Mouse (Mus musculus): ENCODE data around the gene Plcd3. TPM values are rescaled to one million over a fixed set of nuclear protein-coding genes. Genes with fewer than 3 reads are reported as not detected.

Plcd3 gene
- total and polyA plus RNA-seq, 2 experiments from 2014 or later = 16.3 to 38.9 TPM

DNA sequence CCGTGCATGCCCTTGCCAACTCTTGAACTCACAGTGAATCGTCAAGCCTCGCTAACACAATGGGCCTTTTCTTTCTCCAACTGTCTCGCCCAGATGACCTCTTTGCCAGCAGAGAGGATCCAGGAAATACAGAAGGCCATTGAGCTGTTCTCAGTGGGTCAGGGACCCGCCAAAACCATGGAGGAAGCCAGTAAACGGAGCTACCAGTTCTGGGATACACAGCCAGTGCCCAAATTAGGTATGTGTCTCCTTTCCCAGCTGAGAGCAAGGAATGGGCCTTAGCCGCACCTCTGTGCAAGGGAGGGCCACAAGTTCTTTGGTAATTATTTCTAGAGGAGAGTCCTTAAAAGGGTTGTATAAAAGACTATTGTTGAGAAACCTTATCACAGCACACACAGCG is 55.2 kb downstream of the Plcd3 start:
- no peaks in the 10 kb centered on the region for H3K9me3 ChIP-seq (replicated peaks; ENCODE audit: control insufficient read depth, low read length)
- H3K9ac ChIP-seq (replicated peaks; ENCODE audit: low read depth, low read length) = no peak overlapping the region
- no peak for TF ChIP-seq CTCF (IDR thresholded peaks at IDR 0.05; ENCODE audit: low read depth)
- TF ChIP-seq EP300 (IDR thresholded peaks at IDR 0.05; ENCODE audit: low read depth) = no peak

DNA sequence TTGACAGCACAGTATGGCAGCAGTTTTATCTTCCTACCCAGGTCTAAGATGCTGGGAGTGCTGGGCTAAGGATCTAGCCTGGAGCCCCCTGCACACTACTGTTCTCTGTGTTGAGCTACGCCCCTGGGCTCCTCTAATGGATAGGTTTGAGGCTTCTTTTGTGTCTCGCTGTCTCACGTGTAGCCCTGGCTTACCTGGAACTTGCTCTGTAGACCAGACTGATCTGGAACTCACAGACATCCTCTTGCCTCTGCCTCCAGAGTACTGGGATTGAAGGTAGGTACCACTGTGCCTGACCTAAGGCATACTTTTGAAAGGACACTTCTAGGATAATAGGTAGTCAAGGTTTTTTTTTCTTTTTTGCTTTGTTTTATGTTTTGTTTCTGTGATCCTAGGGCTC is 57.5 kb downstream of the Plcd3 start:
- peaks cover 52% of the 10 kb centered on the region for H3K36me3 ChIP-seq (replicated peaks; ENCODE audit: control insufficient read depth, insufficient read depth, low read length)
- no peak for DNase-seq (ENCODE audit: low spot score)
- H3K27me3 ChIP-seq (ENCODE audit: control insufficient read depth, insufficient read depth, low read length) = no peaks in the 10 kb centered on the region
- no peak overlapping the region for H3K4me3 ChIP-seq (ENCODE audit: low read depth, low read length)
- no peak for TF ChIP-seq CTCF (IDR thresholded peaks at IDR 0.05; ENCODE audit: low read depth)
- no peak for TF ChIP-seq EP300 (IDR thresholded peaks at IDR 0.05; ENCODE audit: low read depth)
- H3K9me3 ChIP-seq (replicated peaks; ENCODE audit: control insufficient read depth, low read length) = no peaks in the 10 kb centered on the region
- no peak for ATAC-seq (ENCODE audit: insufficient read depth, low read depth)
- no peak overlapping the region for H3K9ac ChIP-seq (replicated peaks; ENCODE audit: low read depth, low read length)
- H3K4me2 ChIP-seq (ENCODE audit: low read depth, low read length) = no peak overlapping the region
- no peak overlapping the region for H3K27ac ChIP-seq (ENCODE audit: low read depth)
- WGBS = 99% methylated on average over 3 of the region's 3 CpGs
- no peaks in the 10 kb centered on the region for H3K4me1 ChIP-seq (ENCODE audit: control insufficient read depth, insufficient read depth)

More for the DNA sequence above, 55.2 kb downstream of the Plcd3 start:
- ATAC-seq (ENCODE audit: insufficient read depth, low read depth) (no peak), DNase-seq (ENCODE audit: low spot score) (no peak)
- Histone ChIP-seq H3K4me1 (ENCODE audit: control insufficient read depth, insufficient read depth) (peaks cover under 1% of the 10 kb centered on the region; the same call in 1 of the 2 replicates), H3K27ac (ENCODE audit: low read depth) (no peak overlapping the region), H3K27me3 (ENCODE audit: control insufficient read depth, insufficient read depth, low read length) (no peaks in the 10 kb centered on the region), H3K4me2 (ENCODE audit: low read depth, low read length) (no peak overlapping the region), H3K36me3 (replicated peaks; ENCODE audit: control insufficient read depth, insufficient read depth, low read length) (peaks cover 60% of the 10 kb centered on the region), H3K4me3 (ENCODE audit: low read depth, low read length) (no peak overlapping the region)
- 69% methylated on average over 8 of the region's 8 CpGs for whole genome bisulfite sequencing

DNA sequence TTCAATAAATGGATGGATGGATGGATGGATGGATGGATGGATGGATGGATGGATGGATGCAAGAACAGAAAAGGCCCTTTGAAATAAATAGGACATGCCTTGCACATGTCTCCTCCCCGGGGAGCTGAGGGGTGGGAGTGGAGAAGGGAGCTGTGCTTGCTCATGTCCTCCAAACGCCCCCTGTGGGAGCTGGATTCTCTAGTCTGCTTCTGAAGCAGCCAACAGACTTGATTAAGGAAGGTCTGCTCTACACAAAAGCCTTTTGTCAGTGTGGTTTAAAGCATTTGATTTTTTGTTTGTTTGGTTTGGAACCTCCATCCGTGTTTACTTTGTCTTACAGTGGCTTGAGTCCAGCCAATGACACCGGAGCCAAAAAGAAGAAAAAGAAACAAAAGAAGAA is 58.6 kb downstream of the Plcd3 start:
- Histone ChIP-seq H3K4me2 (ENCODE audit: low read depth, low read length) (no peak overlapping the region), H3K4me3 (ENCODE audit: low read depth, low read length) (no peak overlapping the region), H3K4me1 (ENCODE audit: control insufficient read depth, insufficient read depth) (no peaks in the 10 kb centered on the region), H3K27ac (ENCODE audit: low read depth) (no peak overlapping the region), H3K36me3 (replicated peaks; ENCODE audit: control insufficient read depth, insufficient read depth, low read length) (peaks cover 53% of the 10 kb centered on the region), H3K27me3 (ENCODE audit: control insufficient read depth, insufficient read depth, low read length) (no peaks in the 10 kb centered on the region), H3K9ac (replicated peaks; ENCODE audit: low read depth, low read length) (no peak overlapping the region), H3K9me3 (replicated peaks; ENCODE audit: control insufficient read depth, low read length) (no peaks in the 10 kb centered on the region)
- DNase-seq (ENCODE audit: low spot score) = no peak
- 66% methylated on average over 4 of the region's 4 CpGs for WGBS
- no peak for TF ChIP-seq CTCF (IDR thresholded peaks at IDR 0.05; ENCODE audit: low read depth)
- TF ChIP-seq EP300 (IDR thresholded peaks at IDR 0.05; ENCODE audit: low read depth) = no peak
- ATAC-seq (ENCODE audit: insufficient read depth, low read depth) = no peak

DNA sequence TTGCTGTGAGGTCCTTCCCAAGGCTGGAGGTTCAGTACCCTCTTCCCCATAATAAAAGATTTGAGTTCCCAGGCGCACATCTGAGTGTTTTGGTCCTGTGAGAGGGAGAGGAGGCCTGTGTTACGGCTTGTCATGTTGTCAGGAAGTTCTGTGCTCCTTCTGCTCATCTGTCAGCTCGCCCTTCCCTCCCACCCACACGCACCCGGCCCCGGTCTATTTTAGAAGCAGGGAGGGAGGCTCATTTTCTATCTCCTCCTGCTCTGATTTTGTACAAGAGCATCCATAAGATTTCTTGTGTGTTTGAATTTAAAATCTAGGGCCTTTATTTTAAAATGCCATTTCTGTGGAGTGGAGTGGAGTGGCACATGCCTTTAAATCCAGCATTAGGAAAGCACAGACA is 63.4 kb downstream of the Plcd3 start:
- TF ChIP-seq CTCF (IDR thresholded peaks at IDR 0.05; ENCODE audit: low read depth) = no peak
- TF ChIP-seq EP300 (IDR thresholded peaks at IDR 0.05; ENCODE audit: low read depth) = no peak
- 28% methylated on average over 6 of the region's 6 CpGs for WGBS

DNA sequence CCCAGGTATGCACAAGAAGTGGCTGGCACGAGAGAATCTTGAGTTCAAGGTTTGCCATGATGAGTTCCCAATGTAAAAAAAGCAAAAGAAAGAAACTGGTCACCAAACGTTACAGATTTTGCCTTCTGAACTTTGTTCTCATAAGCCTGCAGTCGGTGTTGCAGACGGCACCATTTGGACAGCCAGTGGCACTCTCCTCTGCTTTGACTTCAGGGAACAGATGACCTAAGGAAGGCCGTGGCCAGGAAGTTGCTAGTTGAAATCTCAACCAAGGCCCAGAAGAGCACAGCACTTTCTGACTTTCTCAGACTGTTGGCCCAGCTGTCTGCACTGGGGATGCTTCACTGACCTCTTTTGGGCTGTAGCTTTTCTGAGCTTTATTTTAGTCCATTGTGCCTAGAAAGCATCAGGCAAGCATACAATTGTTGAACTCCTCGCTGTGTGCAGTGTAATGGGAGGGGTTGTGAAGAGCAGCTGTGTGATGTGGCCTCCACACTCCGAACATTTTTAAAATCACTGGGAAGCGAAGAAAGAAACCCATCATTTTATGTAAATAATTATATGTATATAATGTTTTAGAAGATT is 64.5 kb downstream of the Plcd3 start:
- H3K9me3 ChIP-seq (replicated peaks; ENCODE audit: control insufficient read depth, low read length) = no peaks in the 10 kb centered on the region
- no peaks in the 10 kb centered on the region for H3K4me1 ChIP-seq (ENCODE audit: control insufficient read depth, insufficient read depth)
- no peak overlapping the region for H3K4me3 ChIP-seq (ENCODE audit: low read depth, low read length)
- no peak overlapping the region for H3K27ac ChIP-seq (ENCODE audit: low read depth)
- ATAC-seq (ENCODE audit: insufficient read depth, low read depth) (no peak), DNase-seq (ENCODE audit: low spot score) (no peak)
- TF ChIP-seq CTCF (IDR thresholded peaks at IDR 0.05; ENCODE audit: low read depth) = no peak
- no peak for TF ChIP-seq EP300 (IDR thresholded peaks at IDR 0.05; ENCODE audit: low read depth)
- no peaks in the 10 kb centered on the region for H3K27me3 ChIP-seq (ENCODE audit: control insufficient read depth, insufficient read depth, low read length)
- 78% methylated on average over 8 of the region's 8 CpGs for WGBS
- peaks cover 21% of the 10 kb centered on the region; the same call in 1 of the 2 replicates for H3K36me3 ChIP-seq (replicated peaks; ENCODE audit: control insufficient read depth, insufficient read depth, low read length)
- H3K4me2 ChIP-seq (ENCODE audit: low read depth, low read length) = no peak overlapping the region
- no peak overlapping the region for H3K9ac ChIP-seq (replicated peaks; ENCODE audit: low read depth, low read length)

More for the DNA sequence above, 63.4 kb downstream of the Plcd3 start:
- ATAC-seq (ENCODE audit: insufficient read depth, low read depth) = no peak
- Histone ChIP-seq H3K27me3 (ENCODE audit: control insufficient read depth, insufficient read depth, low read length) (no peaks in the 10 kb centered on the region), H3K36me3 (replicated peaks; ENCODE audit: control insufficient read depth, insufficient read depth, low read length) (peaks cover 22% of the 10 kb centered on the region), H3K4me3 (ENCODE audit: low read depth, low read length) (no peak overlapping the region), H3K9me3 (replicated peaks; ENCODE audit: control insufficient read depth, low read length) (no peaks in the 10 kb centered on the region), H3K27ac (ENCODE audit: low read depth) (no peak overlapping the region), H3K4me2 (ENCODE audit: low read depth, low read length) (no peak overlapping the region), H3K9ac (replicated peaks; ENCODE audit: low read depth, low read length) (no peak overlapping the region), H3K4me1 (ENCODE audit: control insufficient read depth, insufficient read depth) (no peaks in the 10 kb centered on the region)
- no peak for DNase-seq (ENCODE audit: low spot score)

DNA sequence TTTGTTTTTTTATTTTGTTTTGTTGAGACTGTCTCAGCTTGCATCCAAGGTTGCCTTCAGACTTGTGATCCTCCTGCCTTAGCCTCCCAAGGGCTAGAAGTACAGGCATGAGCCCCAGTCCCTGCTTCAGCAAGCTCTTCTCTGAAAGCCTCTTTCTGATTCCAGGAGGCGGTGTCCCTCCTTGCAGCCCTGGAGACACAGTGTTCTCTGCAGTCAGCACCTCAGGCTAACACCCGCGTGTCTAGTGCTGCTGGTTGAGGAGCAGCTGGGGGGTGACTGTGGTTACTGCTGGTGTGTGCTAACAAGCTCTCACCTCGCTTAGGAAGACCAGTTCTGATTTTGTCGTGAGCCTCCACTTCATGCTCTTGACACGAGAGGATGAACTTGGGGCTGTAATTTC is 66.5 kb downstream of the Plcd3 start:
- H3K4me2 ChIP-seq (ENCODE audit: low read depth, low read length) = no peak overlapping the region
- TF ChIP-seq EP300 (IDR thresholded peaks at IDR 0.05; ENCODE audit: low read depth) = no peak
- TF ChIP-seq CTCF (IDR thresholded peaks at IDR 0.05; ENCODE audit: low read depth) = no peak
- DNase-seq (ENCODE audit: low spot score) = no peak

More for the DNA sequence above, 66.5 kb downstream of the Plcd3 start:
- Histone ChIP-seq H3K4me1 (ENCODE audit: control insufficient read depth, insufficient read depth) (no peaks in the 10 kb centered on the region), H3K36me3 (replicated peaks; ENCODE audit: control insufficient read depth, insufficient read depth, low read length) (peaks cover 17% of the 10 kb centered on the region; the same call in 1 of the 2 replicates), H3K9ac (replicated peaks; ENCODE audit: low read depth, low read length) (no peak overlapping the region), H3K4me3 (ENCODE audit: low read depth, low read length) (no peak overlapping the region), H3K27ac (ENCODE audit: low read depth) (no peak overlapping the region), H3K9me3 (replicated peaks; ENCODE audit: control insufficient read depth, low read length) (no peaks in the 10 kb centered on the region), H3K27me3 (ENCODE audit: control insufficient read depth, insufficient read depth, low read length) (no peaks in the 10 kb centered on the region)
- 69% methylated on average over 6 of the region's 6 CpGs for WGBS
- ATAC-seq (ENCODE audit: insufficient read depth, low read depth) = no peak
